Mouse (Mus musculus) megakaryocyte, embryonic 14.5 days (primary cell): ENCODE results near the gene Hoxc4.

Experiments used
- FLI1 ChIP-seq: IDR thresholded peaks from 2 replicates; pipeline ENCODE4 v1.6.1; 2012; ENCODE audit warnings: low read length, inconsistent platforms, mixed read lengths
- GATA1 ChIP-seq: IDR thresholded peaks from 3 replicates; pipeline ENCODE4 v1.6.1; 2012; ENCODE audit warnings: mixed read lengths, low read length, inconsistent platforms, borderline replicate concordance

- TF ChIP-seq GATA1 (no peak), FLI1 (no peak)
Measured at GRCm38 (mm10) chr15:102997939-102998355, 20.8 kb upstream of the Hoxc4 start, which contains the start of gene Hoxc6.
